Mouse (Mus musculus) A20 (cell line): ENCODE results near the gene Lrrc49.

Source experiments
- DNase-seq: peaks from one replicate; pipeline ENCODE4 v3.0.0-alpha.2; 2011; ENCODE audit warnings: low read depth, low spot score

Lrrc49 gene

GRCm38 (mm10) chr9:60543422-60544015 is 144.4 kb downstream of the Lrrc49 start:
- no peak for DNase-seq

GRCm38 (mm10) chr9:60530310-60530709 is 157.6 kb downstream of the Lrrc49 start:
- no peak for DNase-seq

- DNase-seq = peak; percentile 7
These were observed 158.4 kb downstream of the Lrrc49 start for GRCm38 (mm10) chr9:60529348-60530243.

- no peak for DNase-seq
These were observed 159.7 kb downstream of the Lrrc49 start for GRCm38 (mm10) chr9:60528269-60528668.

- no peak for DNase-seq
These were observed 160.1 kb downstream of the Lrrc49 start for GRCm38 (mm10) chr9:60527836-60528235.

- no peak for DNase-seq
These were observed 160.9 kb downstream of the Lrrc49 start for GRCm38 (mm10) chr9:60527051-60527450.

- DNase-seq = no peak
These were observed 161.8 kb downstream of the Lrrc49 start for GRCm38 (mm10) chr9:60526195-60526594.

GRCm38 (mm10) chr9:60521806-60522264 is 166.1 kb downstream of the Lrrc49 start, which contains the start of gene Thsd4:
TSS of gene Thsd4 (minus strand) at chr9:60522046.
- DNase-seq = peak; percentile 73

- peak; percentile 35 for DNase-seq
These were observed 166.8 kb downstream of the Lrrc49 start for GRCm38 (mm10) chr9:60521143-60521542.

- DNase-seq = no peak
These were observed 168.4 kb downstream of the Lrrc49 start for GRCm38 (mm10) chr9:60519601-60520000.
